Mouse (Mus musculus) liver, embryonic 13.5 days (tissue): ENCODE results near the gene Zfp953. TPM values are rescaled to one million over a fixed set of nuclear protein-coding genes. Genes with fewer than 3 reads are reported as not detected.

Experiments used
- polyA plus RNA-seq: library from polyadenylated mRNA; unstranded; fragments of >200 nt; fragmentation: Nextera tagmentation; extraction: Ambion mirVana; gene quantifications from 2 replicates; pipeline ENCODE4 v1.2.1, GENCODE M21; 2015

Gene Zfp953
- polyA plus RNA-seq, 1 experiment from 2014 or later = 0.61 TPM

Other genes starting within 250 kb of the Zfp953 start
- 0.13 TPM in 2 replicates for gene Rslcan18, start 244.3 kb downstream of the Zfp953 start, polyA plus RNA-seq
- 0.50 and 0.82 TPM in 2 replicates for gene Zfp759, start 238.9 kb downstream of the Zfp953 start, polyA plus RNA-seq
- 1.7 and 1.9 TPM in 2 replicates for gene Rsl1, start 187.4 kb downstream of the Zfp953 start, polyA plus RNA-seq
- 0.43 and 0.46 TPM in 2 replicates for gene Zfp455, start 166.1 kb downstream of the Zfp953 start, polyA plus RNA-seq
- gene Zfp458, start 82.1 kb downstream of the Zfp953 start, polyA plus RNA-seq = 0.41 and 0.46 TPM in 2 replicates
- 0.10 and 0.14 TPM in 2 replicates for gene Zfp457, start 54.1 kb downstream of the Zfp953 start, polyA plus RNA-seq
- gene Zfp595, start 28.0 kb downstream of the Zfp953 start, polyA plus RNA-seq = 0.86 and 1.2 TPM in 2 replicates
- 0.30 and 0.63 TPM in 2 replicates for gene Gm28044, start 69 bp downstream of the Zfp953 start, polyA plus RNA-seq
- gene Gm28041, start 15.1 kb upstream of the Zfp953 start, polyA plus RNA-seq = 0.27 TPM in 1 of 2 replicates, not detected in the other
- gene Zfp456, start 15.2 kb upstream of the Zfp953 start, polyA plus RNA-seq = 0.48 and 0.61 TPM in 2 replicates
- 1.7 and 1.9 TPM in 2 replicates for gene Zfp429, start 39.2 kb upstream of the Zfp953 start, polyA plus RNA-seq
- gene Zfp459, start 60.8 kb upstream of the Zfp953 start, polyA plus RNA-seq = 0.13 and 0.18 TPM in 2 replicates
- 5.2 and 6.4 TPM in 2 replicates for gene Zfp874a, start 91.0 kb upstream of the Zfp953 start, polyA plus RNA-seq
- 3.3 and 3.8 TPM in 2 replicates for gene Zfp874b, start 123.7 kb upstream of the Zfp953 start, polyA plus RNA-seq
- gene Zfp58, start 139.9 kb upstream of the Zfp953 start, polyA plus RNA-seq = 3.1 and 3.3 TPM in 2 replicates
- not detected in 2 replicates for gene Gm26965, start 165.5 kb upstream of the Zfp953 start, polyA plus RNA-seq
- gene Zfp87, start 165.6 kb upstream of the Zfp953 start, polyA plus RNA-seq = 8.4 and 9.1 TPM in 2 replicates
- gene Zfp748, start 193.2 kb upstream of the Zfp953 start, polyA plus RNA-seq = 5.1 and 5.9 TPM in 2 replicates
- gene Zfp729b, start 249.1 kb upstream of the Zfp953 start, polyA plus RNA-seq = 1.3 and 1.9 TPM in 2 replicates